Mouse (Mus musculus): ENCODE results near the gene Akap10. TPM values are rescaled to one million over a fixed set of nuclear protein-coding genes. Genes with fewer than 3 reads are reported as not detected.
"Not testable (repeated sequence)": the region's sequence is repeated elsewhere in the genome, so short reads cannot be mapped to it uniquely, and the experiment has no call there.

Gene Akap10
- polyA plus RNA-seq, 2 experiments, result 15.8 to 16.9 TPM

- ATAC-seq (ENCODE audit: low FRiP score, low read depth) (no peak), DNase-seq (ENCODE audit: low spot score) (no peak)
- Histone ChIP-seq H3K4me1 (ENCODE audit: control insufficient read depth, insufficient read depth, low read length) (0 out of 2 replicates have a peak, but pooled peaks cover under 1% of the 10 kb centered on the region), H3K36me3 (ENCODE audit: control insufficient read depth, insufficient read depth, low read length) (no peaks in the 10 kb centered on the region), H3K27ac (replicated peaks; ENCODE audit: low read depth, low read length) (no peak overlapping the region), H3K4me3 (replicated peaks; ENCODE audit: low read length) (no peak overlapping the region), H3K27me3 (ENCODE audit: control insufficient read depth, insufficient read depth, low read length) (no peaks in the 10 kb centered on the region), H3K4me2 (replicated peaks; ENCODE audit: low read depth, low read length, severe bottlenecking) (no peak overlapping the region), H3K9me3 (ENCODE audit: control insufficient read depth, low read length) (no peaks in the 10 kb centered on the region), H3K9ac (ENCODE audit: low read depth, low read length, severe bottlenecking) (no peak overlapping the region)
- TF ChIP-seq POLR2A (IDR thresholded peaks at IDR 0.05; ENCODE audit: borderline replicate concordance, extremely low read depth, insufficient read depth, insufficient read length), result no peak
- 92% methylated on average over 2 of the region's 2 CpGs for WGBS
These were observed 38.8 kb upstream of the Akap10 start for GRCm38 (mm10) chr11:61968875-61969274.

- DNase-seq (ENCODE audit: low spot score) (no peak), ATAC-seq (ENCODE audit: low FRiP score, low read depth) (no peak)
- WGBS, result 76% methylated on average over 8 of the region's 8 CpGs
- Histone ChIP-seq H3K27ac (replicated peaks; ENCODE audit: low read depth, low read length) (no peak overlapping the region), H3K9ac (ENCODE audit: low read depth, low read length, severe bottlenecking) (no peak overlapping the region), H3K4me3 (replicated peaks; ENCODE audit: low read length) (no peak overlapping the region), H3K4me2 (replicated peaks; ENCODE audit: low read depth, low read length, severe bottlenecking) (no peak overlapping the region), H3K36me3 (ENCODE audit: control insufficient read depth, insufficient read depth, low read length) (no peaks in the 10 kb centered on the region), H3K27me3 (ENCODE audit: control insufficient read depth, insufficient read depth, low read length) (no peaks in the 10 kb centered on the region), H3K4me1 (ENCODE audit: control insufficient read depth, insufficient read depth, low read length) (no peaks in the 10 kb centered on the region), H3K9me3 (ENCODE audit: control insufficient read depth, low read length) (no peaks in the 10 kb centered on the region)
- no peak for TF ChIP-seq POLR2A (IDR thresholded peaks at IDR 0.05; ENCODE audit: borderline replicate concordance, extremely low read depth, insufficient read depth, insufficient read length)
These were observed 37.0 kb upstream of the Akap10 start for GRCm38 (mm10) chr11:61967034-61967433.

DNA sequence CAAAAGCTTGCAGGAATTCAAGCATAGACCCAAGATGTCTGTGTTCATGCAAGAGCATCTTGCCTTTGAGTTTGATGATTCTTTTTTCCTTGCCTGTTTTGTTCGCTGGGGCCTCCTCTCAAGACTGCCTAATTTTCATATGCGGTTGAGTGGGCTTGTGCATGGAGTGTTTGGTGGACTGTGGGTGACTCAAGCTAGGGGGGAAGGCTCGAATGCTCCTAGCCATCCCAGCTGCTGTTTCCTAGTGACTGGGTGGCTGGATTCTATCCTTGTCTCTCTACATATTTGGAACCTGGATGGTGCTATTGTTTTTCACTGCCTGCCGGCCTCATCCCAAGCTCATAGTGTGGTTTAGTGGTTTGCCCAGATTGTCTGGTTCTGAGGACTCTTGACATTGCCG, 34.6 kb upstream of the Akap10 start:
- H3K4me3 ChIP-seq (replicated peaks; ENCODE audit: low read length), result no peak overlapping the region
- no peak for ATAC-seq (ENCODE audit: low FRiP score, low read depth)
- DNase-seq (ENCODE audit: low spot score), result no peak
- no peak overlapping the region for H3K9ac ChIP-seq (ENCODE audit: low read depth, low read length, severe bottlenecking)
- H3K27me3 ChIP-seq (ENCODE audit: control insufficient read depth, insufficient read depth, low read length), result no peaks in the 10 kb centered on the region
- H3K27ac ChIP-seq (replicated peaks; ENCODE audit: low read depth, low read length), result no peak overlapping the region
- TF ChIP-seq POLR2A (IDR thresholded peaks at IDR 0.05; ENCODE audit: borderline replicate concordance, extremely low read depth, insufficient read depth, insufficient read length), result no peak
- H3K9me3 ChIP-seq (ENCODE audit: control insufficient read depth, low read length), result no peaks in the 10 kb centered on the region
- no peaks in the 10 kb centered on the region for H3K4me1 ChIP-seq (ENCODE audit: control insufficient read depth, insufficient read depth, low read length)
- no peak overlapping the region for H3K4me2 ChIP-seq (replicated peaks; ENCODE audit: low read depth, low read length, severe bottlenecking)
- WGBS, result 89% methylated on average over 5 of the region's 5 CpGs
- H3K36me3 ChIP-seq (ENCODE audit: control insufficient read depth, insufficient read depth, low read length), result no peaks in the 10 kb centered on the region

GRCm38 (mm10) chr11:61963193-61963592, 33.1 kb upstream of the Akap10 start:
- H3K9ac ChIP-seq (ENCODE audit: low read depth, low read length, severe bottlenecking), result no peak overlapping the region
- no peaks in the 10 kb centered on the region for H3K4me1 ChIP-seq (ENCODE audit: control insufficient read depth, insufficient read depth, low read length)
- H3K36me3 ChIP-seq (ENCODE audit: control insufficient read depth, insufficient read depth, low read length), result no peaks in the 10 kb centered on the region
- H3K27ac ChIP-seq (replicated peaks; ENCODE audit: low read depth, low read length), result no peak overlapping the region
- WGBS, result 87% methylated on average over 3 of the region's 3 CpGs
- no peaks in the 10 kb centered on the region for H3K9me3 ChIP-seq (ENCODE audit: control insufficient read depth, low read length)
- ATAC-seq (ENCODE audit: low FRiP score, low read depth), result no peak
- TF ChIP-seq POLR2A (IDR thresholded peaks at IDR 0.05; ENCODE audit: borderline replicate concordance, extremely low read depth, insufficient read depth, insufficient read length), result no peak
- H3K4me3 ChIP-seq (replicated peaks; ENCODE audit: low read length), result no peak overlapping the region
- no peak for DNase-seq (ENCODE audit: low spot score)
- no peak overlapping the region for H3K4me2 ChIP-seq (replicated peaks; ENCODE audit: low read depth, low read length, severe bottlenecking)
- 0 out of 2 replicates have a peak, but pooled peaks cover 3% of the 10 kb centered on the region for H3K27me3 ChIP-seq (ENCODE audit: control insufficient read depth, insufficient read depth, low read length)

GRCm38 (mm10) chr11:61962684-61963083, 32.6 kb upstream of the Akap10 start:
- H3K9ac ChIP-seq (ENCODE audit: low read depth, low read length, severe bottlenecking), result no peak overlapping the region
- no peaks in the 10 kb centered on the region for H3K9me3 ChIP-seq (ENCODE audit: control insufficient read depth, low read length)
- no peak overlapping the region for H3K27ac ChIP-seq (replicated peaks; ENCODE audit: low read depth, low read length)
- no peaks in the 10 kb centered on the region for H3K36me3 ChIP-seq (ENCODE audit: control insufficient read depth, insufficient read depth, low read length)
- H3K4me3 ChIP-seq (replicated peaks; ENCODE audit: low read length), result no peak overlapping the region
- H3K4me1 ChIP-seq (ENCODE audit: control insufficient read depth, insufficient read depth, low read length), result no peaks in the 10 kb centered on the region
- no peak for TF ChIP-seq POLR2A (IDR thresholded peaks at IDR 0.05; ENCODE audit: borderline replicate concordance, extremely low read depth, insufficient read depth, insufficient read length)
- no peak for DNase-seq (ENCODE audit: low spot score)
- WGBS, result 78% methylated on average over 6 of the region's 6 CpGs
- H3K4me2 ChIP-seq (replicated peaks; ENCODE audit: low read depth, low read length, severe bottlenecking), result no peak overlapping the region
- no peak for ATAC-seq (ENCODE audit: low FRiP score, low read depth)
- peaks cover 8% of the 10 kb centered on the region; the same call in 1 of the 2 replicates for H3K27me3 ChIP-seq (ENCODE audit: control insufficient read depth, insufficient read depth, low read length)

GRCm38 (mm10) chr11:61960096-61960495, 30.0 kb upstream of the Akap10 start:
- no peak for ATAC-seq (ENCODE audit: low FRiP score, low read depth)
- WGBS, result 88% methylated on average over 2 of the region's 2 CpGs
- H3K9ac ChIP-seq (ENCODE audit: low read depth, low read length, severe bottlenecking), result no peak overlapping the region

DNA sequence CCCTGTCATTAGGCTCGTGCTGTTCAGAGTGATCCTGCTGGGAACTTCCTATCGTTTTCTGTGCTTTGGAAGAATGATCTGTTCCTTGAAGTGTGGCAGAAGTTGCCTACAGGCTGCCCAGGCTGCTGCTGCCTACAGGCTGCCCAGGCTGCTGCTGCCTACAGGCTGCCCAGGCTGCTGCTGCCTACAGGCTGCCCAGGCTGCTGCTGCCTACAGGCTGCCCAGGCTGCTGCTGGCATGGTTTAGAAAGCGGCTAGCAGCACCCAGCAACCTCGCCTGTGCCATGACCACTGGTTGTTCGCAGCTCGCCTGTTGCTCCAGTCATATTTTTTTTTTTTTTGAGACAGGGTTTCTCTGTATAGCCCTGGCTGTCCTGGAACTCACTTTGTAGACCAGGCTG, 28.7 kb upstream of the Akap10 start:
- not testable (repeated sequence) for H3K4me2 ChIP-seq (replicated peaks; ENCODE audit: low read depth, low read length, severe bottlenecking); H3K36me3 ChIP-seq (ENCODE audit: control insufficient read depth, insufficient read depth, low read length); DNase-seq (ENCODE audit: low spot score); H3K9me3 ChIP-seq (ENCODE audit: control insufficient read depth, low read length); H3K9ac ChIP-seq (ENCODE audit: low read depth, low read length, severe bottlenecking); H3K27ac ChIP-seq (replicated peaks; ENCODE audit: low read depth, low read length); H3K4me1 ChIP-seq (ENCODE audit: control insufficient read depth, insufficient read depth, low read length); H3K4me3 ChIP-seq (replicated peaks; ENCODE audit: low read length); ATAC-seq (ENCODE audit: low FRiP score, low read depth)
- peaks cover 18% of the 10 kb centered on the region; the same call in 1 of the 2 replicates for H3K27me3 ChIP-seq (ENCODE audit: control insufficient read depth, insufficient read depth, low read length)
- whole genome bisulfite sequencing, result 53% methylated on average over 6 of the region's 6 CpGs

More at GRCm38 (mm10) chr11:61960096-61960495, 30.0 kb upstream of the Akap10 start:
- no peak overlapping the region for H3K4me2 ChIP-seq (replicated peaks; ENCODE audit: low read depth, low read length, severe bottlenecking)
- no peaks in the 10 kb centered on the region for H3K4me1 ChIP-seq (ENCODE audit: control insufficient read depth, insufficient read depth, low read length)
- H3K36me3 ChIP-seq (ENCODE audit: control insufficient read depth, insufficient read depth, low read length), result no peaks in the 10 kb centered on the region
- H3K27me3 ChIP-seq (ENCODE audit: control insufficient read depth, insufficient read depth, low read length), result peaks cover 18% of the 10 kb centered on the region; the same call in 1 of the 2 replicates
- H3K27ac ChIP-seq (replicated peaks; ENCODE audit: low read depth, low read length), result no peak overlapping the region
- TF ChIP-seq POLR2A (IDR thresholded peaks at IDR 0.05; ENCODE audit: borderline replicate concordance, extremely low read depth, insufficient read depth, insufficient read length), result no peak
- no peak for DNase-seq (ENCODE audit: low spot score)
- no peak overlapping the region for H3K4me3 ChIP-seq (replicated peaks; ENCODE audit: low read length)
- H3K9me3 ChIP-seq (ENCODE audit: control insufficient read depth, low read length), result no peaks in the 10 kb centered on the region

Measured in limb, embryonic 14.5 days (tissue).